Mouse (Mus musculus) midbrain, embryonic 13.5 days (tissue): ENCODE measurements around the gene Map3k13. TPM values are rescaled to one million over a fixed set of nuclear protein-coding genes. Genes with fewer than 3 reads are reported as not detected.
A peak's percentile ranks its signal among the peaks of the same experiment; 100 is the strongest.

Experiments
- ATAC-seq: fragments of 200-750 bp; cut with Nextera tagmentation; 2 replicates; pipeline ENCODE4 v1.8.0; 2017; ENCODE audit warnings: mild to moderate bottlenecking, moderate TSS enrichment, moderate library complexity
- H3K27ac ChIP-seq: fragments of 300-500 bp; sonication (generic); 2 replicates; pipeline ENCODE4 v1.5.1; 2015; ENCODE audit warnings: inconsistent platforms, mild to moderate bottlenecking, moderate library complexity
- H3K27me3 ChIP-seq: fragments of 300-500 bp; sonication (generic); 2 replicates; pipeline ENCODE4 v1.6.1; 2015; ENCODE audit warnings: mild to moderate bottlenecking, inconsistent platforms
- H3K36me3 ChIP-seq: fragments of 300-500 bp; sonication (generic); 2 replicates; pipeline ENCODE4 v1.6.1; 2015; ENCODE audit warnings: mild to moderate bottlenecking, inconsistent platforms
- H3K4me1 ChIP-seq: fragments of 300-500 bp; sonication (generic); replicated peaks from 2 replicates; pipeline ENCODE4 v1.6.1; 2015; ENCODE audit warnings: inconsistent platforms
- H3K4me2 ChIP-seq: fragments of 300-500 bp; sonication (generic); replicated peaks from 2 replicates; pipeline ENCODE4 v1.6.1; 2015; ENCODE audit warnings: moderate library complexity, mild to moderate bottlenecking, inconsistent platforms
- H3K4me3 ChIP-seq: fragments of 300-500 bp; sonication (generic); replicated peaks from 2 replicates; pipeline ENCODE4 v1.5.1; 2015; ENCODE audit warnings: mild to moderate bottlenecking, inconsistent platforms
- H3K9ac ChIP-seq: fragments of 300-500 bp; sonication (generic); replicated peaks from 2 replicates; pipeline ENCODE4 v1.6.1; 2015; ENCODE audit warnings: mild to moderate bottlenecking, inconsistent platforms
- H3K9me3 ChIP-seq: fragments of 300-500 bp; sonication (generic); 2 replicates; pipeline ENCODE4 v1.6.1; 2016; ENCODE audit warnings: mild to moderate bottlenecking, inconsistent platforms
- WGBS: fragments of 180-500 bp; shearing (Covaris S2); methylation state at CpG from one replicate; pipeline ENCODE4 v1.1.7; 2015; 5-methylcytosine and 5-hydroxymethylcytosine counted together
- polyA plus RNA-seq: library from polyadenylated mRNA; unstranded; fragments of >200 nt; fragmentation: Nextera tagmentation; extraction: Ambion mirVana; gene quantifications from 2 replicates; pipeline ENCODE4 v1.2.1, GENCODE M21; 2015

The Map3k13 gene
- polyA plus RNA-seq, 1 experiment from 2014 or later = 7.6 TPM

DNA sequence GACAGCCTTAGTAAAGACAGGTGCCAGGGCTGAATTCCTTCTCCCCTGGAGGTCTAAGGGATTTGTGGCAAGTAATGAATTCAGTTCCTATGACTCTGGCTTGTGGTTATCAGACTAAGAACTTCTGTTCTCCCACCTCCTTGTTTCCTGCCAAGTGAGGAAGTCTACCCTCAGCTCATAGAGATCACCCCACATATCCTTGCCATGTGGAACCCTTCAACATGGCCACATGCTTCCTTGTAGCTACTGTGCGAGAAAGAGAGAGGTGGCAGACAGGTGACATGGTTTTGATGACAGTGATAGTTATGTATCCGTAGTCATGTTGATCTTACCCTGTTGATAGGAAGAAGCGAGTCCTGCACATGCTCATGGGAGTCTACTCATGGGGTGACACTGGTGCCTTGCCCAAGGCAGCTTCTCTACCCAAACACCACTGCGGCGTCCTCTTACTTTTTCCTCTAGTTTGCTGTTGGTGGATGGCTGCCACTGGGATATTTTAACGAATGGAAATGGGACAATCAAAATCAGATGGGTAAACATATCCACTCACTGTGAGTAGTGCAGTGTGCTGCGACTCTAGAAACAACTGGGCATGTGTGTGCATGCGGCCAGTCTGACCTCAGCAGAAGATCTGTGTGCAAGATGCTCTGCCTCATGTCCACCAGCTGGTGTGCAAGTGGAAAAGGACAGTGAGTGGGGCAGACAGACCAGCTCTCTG is 40.9 kb downstream of the Map3k13 start:
- Histone ChIP-seq H3K27ac (no peak overlapping the region), H3K27me3 (no peaks in the 10 kb centered on the region), H3K4me2 (no peak overlapping the region), H3K4me3 (no peak overlapping the region), H3K9ac (no peak overlapping the region; the same call in 1 of the 2 replicates), H3K36me3 (no peaks in the 10 kb centered on the region), H3K4me1 (no peaks in the 10 kb centered on the region), H3K9me3 (no peaks in the 10 kb centered on the region)
- WGBS = 90% methylated on average over 8 of the region's 8 CpGs
- no peak for ATAC-seq

DNA sequence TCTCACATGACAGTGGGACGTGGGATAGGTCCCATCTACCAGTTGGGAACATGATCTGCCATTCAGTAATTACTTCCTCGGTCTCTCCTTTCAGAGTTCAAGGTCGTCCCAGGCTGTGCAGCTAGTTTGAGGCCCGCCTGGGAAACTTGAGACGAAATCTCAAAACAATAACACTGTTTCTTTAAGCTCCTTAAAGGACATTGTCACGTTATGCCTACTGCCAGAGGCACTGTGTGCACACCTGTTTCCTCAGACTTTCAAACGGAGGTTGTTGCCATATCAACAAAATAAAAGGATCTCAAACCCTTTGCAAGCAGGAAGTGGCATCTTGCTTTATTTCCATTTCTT is 41.4 kb downstream of the Map3k13 start:
- 48% methylated on average over 7 of the region's 7 CpGs for WGBS
- H3K9me3 ChIP-seq = no peaks in the 10 kb centered on the region
- no peaks in the 10 kb centered on the region for H3K36me3 ChIP-seq
- no peak overlapping the region for H3K27ac ChIP-seq
- H3K4me1 ChIP-seq = no peaks in the 10 kb centered on the region
- no peak overlapping the region; the same call in 1 of the 2 replicates for H3K9ac ChIP-seq
- no peak for ATAC-seq
- H3K27me3 ChIP-seq = no peaks in the 10 kb centered on the region
- no peak overlapping the region for H3K4me3 ChIP-seq
- H3K4me2 ChIP-seq = no peak overlapping the region

DNA sequence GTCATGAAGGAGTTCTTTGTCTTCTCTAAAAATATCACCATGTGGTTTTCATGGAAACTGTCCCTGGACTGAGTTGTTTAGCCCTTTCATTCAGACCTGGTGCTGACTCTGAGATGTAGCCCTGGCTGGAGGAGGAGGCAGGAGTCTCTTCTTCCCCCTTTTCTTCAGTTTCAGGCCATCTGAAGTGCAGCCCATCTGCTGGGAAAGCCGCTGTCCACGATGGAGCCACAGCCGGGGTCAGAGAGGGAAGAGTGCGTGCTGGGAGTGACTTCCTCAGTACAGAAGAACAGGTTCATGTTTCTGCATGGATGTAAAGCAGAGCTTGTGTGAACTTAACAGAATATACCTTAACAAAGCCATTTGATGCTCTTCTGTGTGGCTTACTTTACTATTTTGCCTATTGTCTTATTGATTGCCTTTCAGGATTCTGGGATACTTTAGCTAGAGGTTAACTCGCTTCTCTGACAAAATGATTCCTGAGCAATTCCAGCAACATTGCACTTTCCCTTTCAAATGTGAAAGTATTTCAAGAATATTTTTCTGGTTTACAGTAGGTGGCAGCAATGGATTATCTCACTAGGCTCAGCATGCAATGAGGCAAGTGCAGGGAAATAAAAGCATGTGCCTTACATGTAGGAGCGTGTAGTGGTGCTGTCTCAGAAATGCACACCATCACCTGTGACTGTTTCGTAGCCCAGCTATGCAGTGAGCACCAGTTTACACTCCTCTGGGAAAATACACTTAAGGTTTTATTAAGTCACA is 42.3 kb downstream of the Map3k13 start:
- no peak overlapping the region for H3K27ac ChIP-seq
- 65% methylated on average over 7 of the region's 7 CpGs for WGBS
- no peak overlapping the region for H3K4me3 ChIP-seq
- H3K4me1 ChIP-seq = no peaks in the 10 kb centered on the region
- no peak overlapping the region for H3K9ac ChIP-seq
- peak; percentile 82 for ATAC-seq
- H3K4me2 ChIP-seq = no peak overlapping the region
- H3K36me3 ChIP-seq = no peaks in the 10 kb centered on the region
- H3K9me3 ChIP-seq = no peaks in the 10 kb centered on the region
- H3K27me3 ChIP-seq = no peaks in the 10 kb centered on the region

DNA sequence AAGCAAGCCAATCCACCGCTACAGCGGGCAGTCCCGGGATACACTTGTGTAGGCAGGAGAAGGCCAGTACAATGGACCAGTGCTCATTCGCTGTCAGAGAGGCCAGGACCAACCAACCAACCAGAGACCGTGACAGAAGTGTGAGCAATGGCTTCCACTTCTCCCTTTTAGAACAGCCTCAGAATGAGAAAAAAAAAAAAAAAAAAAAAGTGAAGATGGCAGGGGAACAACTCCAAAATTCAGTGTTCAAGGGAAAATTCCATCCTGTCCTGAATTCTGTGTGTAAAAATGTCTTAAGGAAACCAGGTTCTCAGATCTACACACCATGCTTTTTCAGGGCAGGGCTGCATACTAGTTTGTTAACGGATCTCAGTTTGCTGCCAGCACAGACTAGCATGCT is 43.5 kb downstream of the Map3k13 start:
- Histone ChIP-seq H3K36me3 (no peaks in the 10 kb centered on the region), H3K9ac (no peak overlapping the region), H3K4me2 (no peak overlapping the region), H3K4me3 (no peak overlapping the region), H3K4me1 (no peaks in the 10 kb centered on the region), H3K27me3 (no peaks in the 10 kb centered on the region), H3K27ac (no peak overlapping the region), H3K9me3 (no peaks in the 10 kb centered on the region)
- no peak for ATAC-seq
- WGBS = 92% methylated on average over 6 of the region's 6 CpGs

DNA sequence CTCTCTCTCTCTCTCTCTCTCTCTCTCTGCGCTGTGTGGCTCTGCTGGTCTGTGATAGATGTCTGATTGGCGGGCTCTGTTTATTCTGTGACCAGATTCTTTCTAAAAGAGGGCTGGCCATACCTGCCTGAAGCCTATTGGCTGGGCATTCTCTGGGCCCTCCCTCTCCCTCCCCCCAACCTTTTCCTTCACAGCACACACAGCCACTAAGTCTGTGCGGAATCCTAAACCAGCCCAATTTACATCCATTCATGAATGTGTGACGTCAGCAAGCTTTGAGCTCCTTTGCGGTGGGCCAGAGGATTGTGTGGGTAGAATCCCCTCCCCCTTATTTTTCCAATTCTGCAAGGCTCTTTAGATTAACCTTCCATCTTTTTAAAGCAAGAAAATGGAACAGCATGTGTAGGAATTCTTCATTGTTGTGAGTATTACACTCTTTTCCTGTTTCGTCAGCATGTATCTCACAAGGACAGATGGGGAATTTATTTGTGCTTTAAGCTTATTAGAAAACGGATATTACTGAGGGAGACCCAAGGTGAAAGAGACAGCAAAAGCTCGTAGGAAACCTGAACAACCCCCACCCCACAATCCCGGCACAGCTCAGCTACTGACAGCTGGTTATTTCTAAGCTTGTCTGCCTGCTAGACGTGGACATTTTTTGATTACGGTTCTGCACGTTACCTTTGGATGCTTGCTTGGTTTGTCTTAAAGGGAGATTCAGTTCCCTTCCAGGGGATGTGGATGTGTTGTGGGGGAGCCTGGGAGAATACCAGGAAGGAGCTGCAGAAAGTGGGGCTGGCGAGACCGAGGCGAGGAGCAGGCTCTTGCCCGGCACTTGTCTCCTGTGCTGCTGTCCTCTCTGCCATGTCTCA is 51.9 kb downstream of the Map3k13 start:
- peak; percentile 100 for ATAC-seq

DNA sequence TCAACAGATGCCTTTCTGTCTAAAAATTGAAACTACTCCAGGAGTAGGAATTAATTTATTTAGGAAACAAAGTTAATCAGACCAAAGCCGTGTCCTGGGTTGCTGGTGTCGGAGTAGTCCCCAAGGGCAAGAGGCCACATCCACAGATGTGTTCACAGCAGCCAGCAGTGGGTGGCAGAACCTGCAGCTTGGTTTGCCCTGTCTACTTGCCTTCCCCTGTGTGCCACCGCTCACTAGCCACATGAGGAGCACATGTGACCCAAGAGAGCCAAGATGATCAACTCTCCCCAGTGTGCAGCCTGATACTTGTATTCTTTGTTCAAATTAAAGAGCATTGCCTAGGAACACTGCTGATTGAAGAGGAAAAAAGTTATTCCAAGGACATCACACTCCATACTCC is 54.3 kb downstream of the Map3k13 start:
- Histone ChIP-seq H3K27me3 (no peaks in the 10 kb centered on the region), H3K4me3 (no peak overlapping the region), H3K4me1 (peaks cover 60% of the 10 kb centered on the region), H3K9me3 (no peaks in the 10 kb centered on the region), H3K36me3 (no peaks in the 10 kb centered on the region), H3K4me2 (no peak overlapping the region), H3K9ac (no peak overlapping the region), H3K27ac (no peak overlapping the region)
- 71% methylated on average over 3 of the region's 3 CpGs for WGBS
- ATAC-seq = no peak

More for the DNA sequence above, 51.9 kb downstream of the Map3k13 start:
- Histone ChIP-seq H3K9me3 (no peaks in the 10 kb centered on the region), H3K27me3 (no peaks in the 10 kb centered on the region), H3K4me2 (peak overlapping the region; percentile 62), H3K4me3 (peak overlapping the region; percentile 60), H3K36me3 (no peaks in the 10 kb centered on the region), H3K9ac (peak overlapping the region; percentile 80), H3K27ac (peak overlapping the region; percentile 95), H3K4me1 (peaks cover 39% of the 10 kb centered on the region)
- WGBS = under 1% methylated on average over 16 of the region's 16 CpGs

DNA sequence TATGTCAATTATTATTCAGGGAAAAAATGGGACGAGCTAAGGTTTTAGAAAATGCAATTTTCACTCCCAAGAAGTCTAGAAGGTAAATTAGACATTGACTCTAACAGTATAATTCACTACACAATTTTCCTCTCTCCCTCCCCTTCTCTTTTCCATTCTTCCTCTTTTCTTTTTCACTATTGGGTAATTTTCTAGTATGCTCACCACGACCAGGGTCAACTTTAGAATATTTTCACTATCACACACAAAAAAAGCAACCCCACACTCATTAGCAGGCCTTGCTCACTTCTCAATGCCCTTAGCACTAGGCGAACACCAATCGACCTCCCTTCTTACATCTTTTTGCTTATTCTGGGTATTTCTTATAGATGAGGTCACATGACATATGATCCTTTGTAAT is 54.7 kb downstream of the Map3k13 start:
- no peak for ATAC-seq
- no peaks in the 10 kb centered on the region for H3K9me3 ChIP-seq
- no peak overlapping the region for H3K9ac ChIP-seq
- H3K36me3 ChIP-seq = no peaks in the 10 kb centered on the region
- no peak overlapping the region for H3K4me3 ChIP-seq
- no peaks in the 10 kb centered on the region for H3K27me3 ChIP-seq
- H3K4me1 ChIP-seq = peaks cover 65% of the 10 kb centered on the region
- H3K4me2 ChIP-seq = no peak overlapping the region
- WGBS = 91% methylated on average over 4 of the region's 4 CpGs
- no peak overlapping the region for H3K27ac ChIP-seq

DNA sequence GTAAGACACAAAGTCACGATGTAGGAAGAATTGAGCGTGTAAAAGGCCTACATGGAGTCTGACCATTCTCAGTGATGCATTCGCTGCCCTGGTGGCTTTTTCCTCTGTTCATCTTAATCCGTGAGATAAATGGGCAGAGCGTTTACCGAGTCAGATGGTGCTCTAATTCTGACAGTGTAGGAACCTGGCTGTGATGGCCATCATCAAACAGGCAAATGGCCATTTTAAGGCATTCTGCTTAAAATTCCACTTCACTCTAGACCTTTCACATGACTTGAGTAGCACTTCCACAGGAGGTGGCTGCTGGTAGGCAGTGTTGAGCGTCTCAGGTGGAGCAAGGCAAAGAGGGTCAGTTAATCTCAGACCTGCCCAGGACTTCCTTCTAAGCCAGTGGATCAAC is 58.2 kb downstream of the Map3k13 start:
- H3K27me3 ChIP-seq = no peaks in the 10 kb centered on the region
- H3K4me3 ChIP-seq = no peak overlapping the region
- no peak overlapping the region for H3K4me2 ChIP-seq
- H3K9ac ChIP-seq = no peak overlapping the region
- WGBS = 71% methylated on average over 7 of the region's 7 CpGs
- no peaks in the 10 kb centered on the region for H3K9me3 ChIP-seq
- H3K36me3 ChIP-seq = no peaks in the 10 kb centered on the region
- ATAC-seq = no peak
- H3K27ac ChIP-seq = peak overlapping the region; percentile 78
- peaks cover 82% of the 10 kb centered on the region for H3K4me1 ChIP-seq

DNA sequence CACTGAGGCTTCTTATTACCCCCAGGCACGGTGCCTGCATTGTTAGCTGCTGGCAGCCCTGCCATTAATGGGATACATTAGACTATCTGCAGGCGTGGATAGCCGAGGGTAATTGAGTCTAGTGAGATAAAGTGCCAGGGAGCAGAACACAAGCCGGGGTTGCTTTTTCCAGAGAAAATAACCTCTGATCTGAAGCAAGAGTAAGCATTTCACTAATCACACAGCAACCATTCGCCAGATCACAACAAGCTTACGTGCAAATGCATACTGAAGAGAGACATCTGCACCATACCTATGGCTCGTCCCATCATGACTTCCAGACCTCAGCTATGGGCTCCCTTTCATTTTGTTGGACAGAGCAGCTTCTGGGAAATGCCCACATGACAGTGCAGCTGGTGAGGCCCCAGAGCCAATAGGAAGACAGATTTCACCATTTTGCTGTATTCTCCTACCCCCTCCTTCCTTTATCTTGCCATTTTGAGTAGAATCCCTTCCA is 59.3 kb downstream of the Map3k13 start:
- H3K4me2 ChIP-seq = 0 out of 2 replicates have a peak overlapping the region, but pooled peaks have one; percentile 3
- no peaks in the 10 kb centered on the region for H3K9me3 ChIP-seq
- no peaks in the 10 kb centered on the region for H3K27me3 ChIP-seq
- peak; percentile 51; the same call in 1 of the 2 replicates for ATAC-seq
- no peak overlapping the region for H3K9ac ChIP-seq
- peak overlapping the region; percentile 78 for H3K27ac ChIP-seq
- H3K4me3 ChIP-seq = no peak overlapping the region
- H3K4me1 ChIP-seq = peaks cover 83% of the 10 kb centered on the region
- 41% methylated on average over 7 of the region's 7 CpGs for WGBS
- H3K36me3 ChIP-seq = no peaks in the 10 kb centered on the region

DNA sequence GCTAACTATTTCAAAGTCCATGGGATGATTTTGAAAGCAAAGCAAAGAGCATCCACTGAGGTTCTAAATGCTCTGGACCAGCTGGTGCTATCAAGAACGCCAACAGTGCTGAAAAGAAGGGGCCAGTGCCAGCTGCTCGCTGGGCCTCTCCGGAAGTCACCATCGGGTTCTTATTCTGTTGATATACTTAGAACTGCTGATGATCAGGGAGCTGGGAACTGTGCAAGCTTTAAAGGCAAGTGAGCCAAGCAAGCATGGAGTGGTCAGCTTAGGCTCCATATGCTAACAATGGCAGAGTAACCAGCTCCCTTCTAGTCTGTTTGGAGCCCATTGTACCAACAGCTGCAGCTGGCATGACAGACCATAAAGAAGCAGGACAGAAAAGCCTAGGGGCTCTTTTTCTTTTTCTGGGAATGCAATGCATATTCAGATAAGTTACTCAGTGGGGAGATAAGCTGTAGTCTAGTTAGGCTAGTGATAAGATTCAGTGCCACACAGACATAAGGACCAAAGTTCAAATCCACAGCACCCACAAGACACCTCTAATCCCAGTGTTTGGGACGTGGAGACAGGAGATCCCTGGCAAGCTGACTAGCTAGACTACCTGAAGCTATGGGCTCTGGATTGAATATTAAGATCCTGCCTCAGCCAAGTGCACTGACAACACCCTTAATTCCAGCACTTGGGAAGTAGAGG is 60.6 kb downstream of the Map3k13 start:
- Histone ChIP-seq H3K4me2 (no peak overlapping the region), H3K9ac (no peak overlapping the region), H3K27me3 (no peaks in the 10 kb centered on the region), H3K4me1 (peaks cover 91% of the 10 kb centered on the region), H3K4me3 (no peak overlapping the region), H3K36me3 (no peaks in the 10 kb centered on the region), H3K27ac (peak overlapping the region; percentile 78), H3K9me3 (no peaks in the 10 kb centered on the region)
- ATAC-seq = no peak
- WGBS = 84% methylated on average over 5 of the region's 5 CpGs

DNA sequence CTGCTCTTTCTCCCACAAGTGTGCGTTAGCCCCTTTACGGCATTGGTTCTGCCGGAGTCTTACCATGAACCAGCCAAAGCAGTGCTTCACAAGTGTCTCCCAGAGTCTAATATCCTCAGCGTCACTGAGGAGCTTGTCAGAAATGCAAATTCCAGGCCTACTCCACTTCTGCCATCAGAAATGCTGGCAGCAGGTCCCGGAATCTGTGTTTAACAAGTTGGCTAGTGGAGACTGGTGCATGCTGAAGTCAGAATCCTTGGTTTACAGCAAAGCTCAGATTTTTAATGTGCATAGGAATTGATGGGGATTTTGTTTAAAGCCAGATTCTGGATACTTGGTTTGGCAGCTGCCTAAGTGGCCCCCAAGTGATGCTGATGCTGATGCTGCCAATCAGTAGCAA is 62.0 kb downstream of the Map3k13 start:
- no peak for ATAC-seq
- no peak overlapping the region for H3K4me3 ChIP-seq
- H3K9ac ChIP-seq = no peak overlapping the region
- H3K9me3 ChIP-seq = no peaks in the 10 kb centered on the region
- 0 out of 2 replicates have a peak overlapping the region, but pooled peaks have one; percentile 40 for H3K27ac ChIP-seq
- no peak overlapping the region for H3K4me2 ChIP-seq
- H3K36me3 ChIP-seq = no peaks in the 10 kb centered on the region
- H3K4me1 ChIP-seq = peaks cover 80% of the 10 kb centered on the region
- no peaks in the 10 kb centered on the region for H3K27me3 ChIP-seq
- 70% methylated on average over 5 of the region's 5 CpGs for WGBS
